17 mouse cellular contexts compared by ENCODE assay signal in the genomic region with DNA sequence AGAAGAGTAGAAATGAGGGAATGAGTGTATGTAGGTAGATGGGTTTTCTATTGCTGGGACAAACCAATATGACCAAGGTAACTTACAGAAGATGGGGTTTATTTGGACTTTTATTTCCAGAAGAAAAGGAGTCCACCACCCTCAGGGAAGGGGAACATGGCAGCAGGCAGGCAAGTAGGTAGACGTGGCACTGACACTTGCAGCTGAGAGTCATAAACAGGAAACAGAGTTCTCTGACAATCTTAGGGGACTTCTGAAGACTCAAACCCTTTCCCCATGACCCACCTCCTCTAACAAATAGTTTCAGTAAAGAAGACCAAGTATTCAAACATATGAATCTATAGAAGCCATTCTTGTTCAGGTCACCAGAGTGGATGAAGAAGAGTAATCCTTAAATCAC.
"Had no signal": no experiment of that assay in that cellular context is flagged by ENCODE, and none has a peak within 500 bp of the region (broad histone marks: within the 10 kb centered on the region; RNA-seq: fewer than 3 reads in every experiment).

No protein-coding gene starts in this region.

- ATAC-seq: liver, embryonic 12.5 days; liver, postnatal 0 days; lung, postnatal 0 days; midbrain, embryonic 13.5 days; midbrain, embryonic 15.5 days; midbrain, embryonic 16.5 days had no signal

- DNase-seq: left cerebral cortex, postnatal 4 days; liver; liver, embryonic 13.5 days; liver, postnatal 0 days; lung, adult 18-20 months; lung, adult 2 months; lung, embryonic 14.5 days; lung, postnatal 10 days; lung, postnatal 14 days; lung, postnatal 36 days; lung, postnatal 4 days; midbrain, embryonic 14.5 days had no signal
